Mouse (Mus musculus): ENCODE measurements at regions not wholly inside any gene's neighbourhood (a gene's known extent, or its start where the extent isn't known, plus 50 kb on each side); places are given as distances from the start of the nearest gene placed in this dataset.
A peak's percentile ranks its signal among the peaks of the same experiment; 100 is the strongest.

DNA sequence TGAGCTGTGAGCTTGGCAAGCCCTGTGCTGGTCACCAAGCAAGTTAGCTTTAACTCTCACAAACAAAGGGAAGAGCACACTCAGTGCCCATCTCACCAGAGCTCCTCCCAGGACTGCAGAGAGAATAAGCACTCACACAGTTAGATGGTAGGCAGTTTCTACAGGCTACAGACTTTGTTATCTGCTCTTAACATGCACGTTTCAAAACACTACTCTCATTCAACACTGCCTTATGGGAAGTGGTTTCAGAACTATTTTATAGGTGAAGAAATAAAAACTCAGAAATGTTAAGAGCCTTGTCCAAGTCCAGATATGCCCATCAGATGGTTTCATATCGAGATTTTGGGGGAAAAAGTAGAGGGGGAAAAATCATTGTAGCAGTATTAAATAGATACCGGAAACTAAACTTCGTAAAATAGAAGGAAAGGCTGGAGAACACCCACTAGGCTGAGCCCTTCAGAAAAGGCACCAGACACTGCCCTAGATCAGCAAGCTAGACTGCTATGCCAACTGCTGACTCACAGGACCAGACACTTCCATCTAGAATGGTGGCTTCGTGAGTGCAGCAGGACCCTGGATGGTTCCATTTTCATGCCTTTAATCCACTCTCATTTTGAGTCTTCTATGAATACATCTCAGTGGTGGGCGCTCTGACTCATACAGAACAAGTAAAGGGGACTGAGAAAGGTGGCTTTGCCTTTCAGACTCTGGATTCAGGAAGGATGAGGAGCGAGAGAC, 51.3 kb upstream of the Serbp1 start:
- Histone ChIP-seq H3K9me3 (no peaks in the 10 kb centered on the region), H3K27me3 (ENCODE audit: insufficient read depth, poor library complexity, severe bottlenecking) (no peaks in the 10 kb centered on the region), H3K36me3 (no peaks in the 10 kb centered on the region), H3K4me3 (no peak overlapping the region), H3K4me1 (replicated peaks) (no peaks in the 10 kb centered on the region), H3K27ac (no peak overlapping the region)
- DNase-seq (ENCODE audit: low spot score), result no peak
- 84% methylated on average over 7 of the region's 7 CpGs for WGBS

DNA sequence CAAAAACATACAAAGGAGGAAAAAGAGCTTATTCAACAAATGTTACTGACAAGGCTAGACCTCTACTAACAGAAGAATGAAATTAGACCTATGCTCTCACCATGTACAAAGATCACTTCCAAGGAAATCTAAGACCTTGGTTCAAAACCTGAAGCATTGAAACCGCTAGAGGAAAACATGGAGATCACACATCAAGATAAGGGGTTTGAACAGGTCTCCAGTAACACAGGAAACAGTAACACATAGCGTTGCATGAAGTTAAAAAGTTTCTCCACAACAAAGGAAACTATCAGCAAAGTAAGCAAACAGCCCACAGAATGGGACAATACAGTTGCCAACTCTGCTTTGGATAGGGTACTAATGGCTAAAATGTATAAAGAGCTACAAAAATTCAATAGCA, 53.3 kb upstream of the Serbp1 start:
- Histone ChIP-seq H3K4me3 (no peak overlapping the region), H3K4me1 (replicated peaks) (no peaks in the 10 kb centered on the region), H3K36me3 (no peaks in the 10 kb centered on the region), H3K9me3 (no peaks in the 10 kb centered on the region), H3K27me3 (ENCODE audit: insufficient read depth, poor library complexity, severe bottlenecking) (no peaks in the 10 kb centered on the region), H3K27ac (no peak overlapping the region)
- 84% methylated on average over 2 of the region's 2 CpGs for WGBS
- DNase-seq (ENCODE audit: low spot score), result no peak

GRCm38 (mm10) chr6:67183481-67184215, 54.3 kb upstream of the Serbp1 start:
- H3K4me1 ChIP-seq (replicated peaks), result no peaks in the 10 kb centered on the region
- H3K4me3 ChIP-seq, result no peak overlapping the region
- 85% methylated on average over 15 of the region's 15 CpGs for WGBS
- H3K27ac ChIP-seq, result no peak overlapping the region
- H3K27me3 ChIP-seq (ENCODE audit: insufficient read depth, poor library complexity, severe bottlenecking), result no peaks in the 10 kb centered on the region
- H3K9me3 ChIP-seq, result no peaks in the 10 kb centered on the region
- DNase-seq (ENCODE audit: low spot score), result no peak
- no peaks in the 10 kb centered on the region for H3K36me3 ChIP-seq

- H3K36me3 ChIP-seq, result no peaks in the 10 kb centered on the region
- H3K27me3 ChIP-seq (ENCODE audit: insufficient read depth, poor library complexity, severe bottlenecking), result no peaks in the 10 kb centered on the region
- WGBS, result 93% methylated on average over 2 of the region's 2 CpGs
- H3K9me3 ChIP-seq, result no peaks in the 10 kb centered on the region
- H3K27ac ChIP-seq, result no peak overlapping the region
- H3K4me1 ChIP-seq (replicated peaks), result no peaks in the 10 kb centered on the region
- no peak overlapping the region for H3K4me3 ChIP-seq
- DNase-seq (ENCODE audit: low spot score), result no peak
Measured at GRCm38 (mm10) chr6:67182453-67182852, 55.5 kb upstream of the Serbp1 start.

DNA sequence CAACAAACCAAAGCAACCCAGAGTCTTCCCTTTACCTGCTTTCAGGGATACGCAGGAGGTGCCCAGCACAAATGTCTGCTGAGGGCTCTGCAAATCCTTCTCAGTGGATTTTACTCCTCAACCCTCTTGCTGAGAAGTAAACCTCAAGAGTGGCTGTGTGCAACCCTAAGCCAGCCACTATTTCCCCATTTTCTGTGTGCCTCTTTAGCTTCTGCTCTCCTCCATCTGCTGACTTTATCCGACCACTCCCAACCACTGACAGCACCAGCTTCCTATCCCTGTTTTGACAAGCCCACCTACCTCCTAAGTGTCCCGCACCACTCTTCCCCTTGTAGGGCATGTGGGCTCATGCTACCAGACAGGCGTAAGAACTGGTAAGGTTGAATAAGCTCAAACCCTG, 56.5 kb upstream of the Serbp1 start:
- H3K4me3 ChIP-seq, result no peak overlapping the region
- 93% methylated on average over 4 of the region's 4 CpGs for WGBS
- DNase-seq (ENCODE audit: low spot score), result no peak
- H3K27me3 ChIP-seq (ENCODE audit: insufficient read depth, poor library complexity, severe bottlenecking), result no peaks in the 10 kb centered on the region
- no peaks in the 10 kb centered on the region for H3K36me3 ChIP-seq
- no peaks in the 10 kb centered on the region for H3K4me1 ChIP-seq (replicated peaks)
- H3K9me3 ChIP-seq, result no peaks in the 10 kb centered on the region
- H3K27ac ChIP-seq, result no peak overlapping the region

DNA sequence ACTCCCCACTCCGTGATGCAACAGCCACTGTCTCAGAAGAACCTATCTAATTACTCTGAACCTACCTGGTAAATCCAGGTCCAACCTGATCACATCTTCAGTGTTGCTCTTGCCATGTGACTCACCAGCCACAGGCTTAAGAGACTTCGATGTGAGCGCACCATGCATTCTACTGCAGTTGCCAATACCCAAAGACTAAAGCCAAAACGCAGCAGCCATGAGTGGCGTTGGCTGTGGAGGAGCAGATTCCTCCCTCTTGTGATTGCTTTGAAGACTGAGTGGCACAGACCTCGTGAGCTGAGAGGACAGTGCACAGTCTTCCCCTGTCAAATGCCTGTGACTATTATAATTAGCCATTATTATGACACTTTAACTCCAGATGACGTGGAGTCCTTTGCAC, 58.6 kb upstream of the Serbp1 start:
- Histone ChIP-seq H3K4me3 (no peak overlapping the region), H3K36me3 (no peaks in the 10 kb centered on the region), H3K27ac (no peak overlapping the region), H3K27me3 (ENCODE audit: insufficient read depth, poor library complexity, severe bottlenecking) (no peaks in the 10 kb centered on the region), H3K9me3 (no peaks in the 10 kb centered on the region), H3K4me1 (replicated peaks) (no peaks in the 10 kb centered on the region)
- DNase-seq (ENCODE audit: low spot score), result no peak
- 83% methylated on average over 7 of the region's 7 CpGs for WGBS

DNA sequence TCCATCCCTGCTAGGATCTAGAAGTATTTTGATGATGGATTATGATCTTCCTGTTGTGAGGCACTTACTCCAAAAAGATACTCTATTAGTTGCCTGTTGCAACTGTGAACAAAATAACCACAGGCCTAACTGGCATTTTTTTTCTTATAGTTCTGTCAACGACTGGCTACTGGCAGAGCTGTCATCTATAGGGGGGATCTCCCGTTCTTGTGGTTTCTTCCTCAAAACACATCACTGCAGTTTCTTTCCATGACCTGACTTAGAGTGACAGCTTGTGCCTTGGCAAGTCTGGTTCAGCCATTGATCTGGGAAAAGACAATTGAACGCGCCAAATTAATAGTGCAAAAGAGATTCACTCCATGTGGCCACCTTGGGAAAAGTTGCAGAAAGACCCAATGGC, 59.4 kb upstream of the Serbp1 start:
- no peaks in the 10 kb centered on the region for H3K9me3 ChIP-seq
- no peak overlapping the region for H3K4me3 ChIP-seq
- H3K36me3 ChIP-seq, result no peaks in the 10 kb centered on the region
- no peak overlapping the region for H3K27ac ChIP-seq
- H3K4me1 ChIP-seq (replicated peaks), result no peaks in the 10 kb centered on the region
- WGBS, result 78% methylated on average over 4 of the region's 4 CpGs
- H3K27me3 ChIP-seq (ENCODE audit: insufficient read depth, poor library complexity, severe bottlenecking), result no peaks in the 10 kb centered on the region
- no peak for DNase-seq (ENCODE audit: low spot score)

DNA sequence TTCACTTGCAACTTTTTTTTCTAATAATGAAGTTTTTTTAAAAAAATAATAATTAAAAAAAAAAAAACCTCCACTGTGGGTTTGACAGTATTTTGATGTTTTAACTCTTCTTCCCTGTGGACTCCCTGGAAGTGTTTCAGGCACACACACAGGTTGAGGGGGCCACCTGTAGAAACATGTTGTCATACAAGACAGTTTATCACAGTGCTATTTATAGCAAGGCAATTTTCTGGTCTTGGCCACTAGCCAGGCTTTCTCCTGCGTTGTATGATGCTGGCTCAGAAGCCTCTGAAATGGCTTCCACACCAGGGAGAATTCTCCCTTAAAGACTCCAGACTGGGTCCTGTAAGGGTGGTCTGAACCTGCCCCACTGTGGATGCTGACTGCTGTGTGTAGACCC, 59.9 kb upstream of the Serbp1 start:
- 77% methylated on average over 1 of the region's 1 CpGs for WGBS

GRCm38 (mm10) chr6:67170674-67170946, 67.4 kb upstream of the Serbp1 start:
- H3K36me3 ChIP-seq, result no peaks in the 10 kb centered on the region
- no peak overlapping the region for H3K27ac ChIP-seq
- DNase-seq (ENCODE audit: low spot score), result no peak
- H3K4me3 ChIP-seq, result no peak overlapping the region
- WGBS, result 82% methylated on average over 5 of the region's 5 CpGs
- peaks cover 19% of the 10 kb centered on the region; the same call in 1 of the 2 replicates for H3K4me1 ChIP-seq (replicated peaks)
- no peaks in the 10 kb centered on the region for H3K27me3 ChIP-seq (ENCODE audit: insufficient read depth, poor library complexity, severe bottlenecking)
- no peaks in the 10 kb centered on the region for H3K9me3 ChIP-seq

More for the DNA sequence above, 59.9 kb upstream of the Serbp1 start:
- Histone ChIP-seq H3K36me3 (no peaks in the 10 kb centered on the region), H3K4me1 (replicated peaks) (no peaks in the 10 kb centered on the region), H3K27ac (no peak overlapping the region), H3K27me3 (ENCODE audit: insufficient read depth, poor library complexity, severe bottlenecking) (no peaks in the 10 kb centered on the region), H3K9me3 (no peaks in the 10 kb centered on the region), H3K4me3 (no peak overlapping the region)
- DNase-seq (ENCODE audit: low spot score), result no peak

- no peaks in the 10 kb centered on the region for H3K36me3 ChIP-seq
- H3K9me3 ChIP-seq, result no peaks in the 10 kb centered on the region
- no peaks in the 10 kb centered on the region for H3K27me3 ChIP-seq (ENCODE audit: insufficient read depth, poor library complexity, severe bottlenecking)
- peaks cover 19% of the 10 kb centered on the region; the same call in 1 of the 2 replicates for H3K4me1 ChIP-seq (replicated peaks)
- DNase-seq (ENCODE audit: low spot score), result peak; percentile 60
- no peak overlapping the region for H3K4me3 ChIP-seq
- H3K27ac ChIP-seq, result no peak overlapping the region
- 56% methylated on average over 13 of the region's 13 CpGs for WGBS
Measured at GRCm38 (mm10) chr6:67169873-67170673, 67.9 kb upstream of the Serbp1 start.

GRCm38 (mm10) chr6:67168803-67169202, 69.2 kb upstream of the Serbp1 start:
- no peaks in the 10 kb centered on the region for H3K27me3 ChIP-seq (ENCODE audit: insufficient read depth, poor library complexity, severe bottlenecking)
- no peak for DNase-seq (ENCODE audit: low spot score)
- H3K9me3 ChIP-seq, result no peaks in the 10 kb centered on the region
- 20% methylated on average over 2 of the region's 2 CpGs for WGBS
- peak overlapping the region; percentile 53 for H3K4me3 ChIP-seq
- no peaks in the 10 kb centered on the region for H3K36me3 ChIP-seq
- H3K4me1 ChIP-seq (replicated peaks), result peaks cover 19% of the 10 kb centered on the region; the same call in 1 of the 2 replicates
- peak overlapping the region; percentile 86 for H3K27ac ChIP-seq

DNA sequence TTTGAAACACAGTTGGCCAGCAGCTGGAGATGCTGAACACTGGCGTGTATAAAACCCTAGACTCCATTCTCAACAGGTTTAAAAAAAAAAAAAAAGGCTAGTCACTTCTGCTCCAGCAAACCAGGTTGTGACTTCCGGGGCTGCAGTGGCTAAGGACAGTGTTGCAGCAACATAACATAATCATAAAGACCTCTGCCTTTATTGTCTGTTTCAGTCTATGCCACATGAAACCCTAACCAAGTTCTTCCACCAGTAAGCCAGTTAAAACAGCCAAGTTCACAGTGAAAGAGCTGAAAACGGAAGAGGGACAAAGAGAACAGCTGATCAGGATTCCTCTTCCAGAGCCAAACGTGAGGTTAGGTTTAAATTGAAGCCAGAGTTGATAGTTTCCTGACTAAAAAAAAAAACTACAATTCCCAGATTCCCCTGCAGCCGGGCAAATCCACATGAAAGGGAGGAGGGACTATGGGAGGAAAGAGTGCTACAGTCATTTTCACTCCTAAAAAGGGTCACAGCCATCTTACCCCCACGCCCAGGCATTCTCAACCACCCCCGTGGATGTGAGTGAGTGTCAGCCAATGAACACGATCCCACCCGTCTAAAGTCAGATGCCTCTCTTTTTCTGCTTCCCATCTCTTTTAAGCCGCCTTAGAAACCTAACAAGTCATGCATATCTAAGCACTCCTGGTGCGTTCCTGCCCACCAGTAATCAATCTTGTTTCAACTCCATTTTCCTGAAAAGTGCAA, 69.8 kb upstream of the Serbp1 start:
- H3K27me3 ChIP-seq (ENCODE audit: insufficient read depth, poor library complexity, severe bottlenecking), result no peaks in the 10 kb centered on the region
- H3K4me3 ChIP-seq, result peak overlapping the region; percentile 53
- peak; percentile 63 for DNase-seq (ENCODE audit: low spot score)
- H3K36me3 ChIP-seq, result no peaks in the 10 kb centered on the region
- 13% methylated on average over 11 of the region's 11 CpGs for WGBS
- H3K4me1 ChIP-seq (replicated peaks), result peaks cover 19% of the 10 kb centered on the region; the same call in 1 of the 2 replicates
- H3K27ac ChIP-seq, result peak overlapping the region; percentile 86
- H3K9me3 ChIP-seq, result no peaks in the 10 kb centered on the region

All from hindbrain, embryonic 10.5 days (tissue).